Mouse (Mus musculus): Measurements from ENCODE around the gene Myo1f. TPM values are rescaled to one million over a fixed set of nuclear protein-coding genes. Genes with fewer than 3 reads are reported as not detected.

Myo1f gene
- 1.8 and 5.0 TPM in 2 replicates for polyA plus RNA-seq (2012; ENCODE audit: insufficient read depth, insufficient read length, missing spikeins)

DNA sequence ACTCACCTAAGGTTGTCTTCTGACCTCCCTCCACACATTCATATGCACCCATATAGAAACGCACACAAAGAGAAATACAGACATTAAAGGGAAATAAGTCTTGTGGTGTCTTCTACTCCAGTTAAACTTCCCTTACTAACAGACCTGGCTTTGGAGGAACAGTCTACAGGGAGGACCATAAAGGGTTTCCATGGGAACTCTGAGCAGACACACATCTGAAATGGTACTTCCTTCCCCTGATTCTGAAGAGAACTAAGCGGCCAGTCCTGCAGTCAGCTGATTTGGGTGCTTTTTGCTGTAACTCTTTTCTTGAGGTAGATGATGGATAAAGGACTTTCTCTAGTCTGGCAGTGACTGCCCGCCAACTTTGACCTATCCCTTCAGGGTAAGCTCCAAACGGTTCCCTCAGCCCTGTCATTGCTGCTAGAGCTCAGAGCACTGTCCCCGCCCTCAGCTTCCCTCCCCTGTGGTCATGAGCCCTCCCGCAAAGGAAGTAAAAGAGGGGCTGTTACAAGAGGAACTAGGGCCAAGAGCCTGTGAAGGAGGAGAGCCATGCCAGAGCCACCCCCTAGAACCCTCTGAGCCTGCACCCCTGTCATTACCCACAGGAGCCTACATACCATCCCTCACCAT lies at the start of gene Myo1f:
TSS of gene Myo1f (plus strand) at position 485 of the 633 bp plus-strand sequence.
- H3K27ac ChIP-seq (replicated peaks; ENCODE audit: low read depth, low read length), result peak within 1 kb of the TSS; percentile 85
- peak within 1 kb of the TSS; percentile 47 for H3K4me3 ChIP-seq (ENCODE audit: insufficient read depth, low read depth, low read length)
- no peaks in the 10 kb centered on the region for H3K4me1 ChIP-seq (ENCODE audit: control insufficient read depth, insufficient read depth, insufficient read length, low read length)

DNA sequence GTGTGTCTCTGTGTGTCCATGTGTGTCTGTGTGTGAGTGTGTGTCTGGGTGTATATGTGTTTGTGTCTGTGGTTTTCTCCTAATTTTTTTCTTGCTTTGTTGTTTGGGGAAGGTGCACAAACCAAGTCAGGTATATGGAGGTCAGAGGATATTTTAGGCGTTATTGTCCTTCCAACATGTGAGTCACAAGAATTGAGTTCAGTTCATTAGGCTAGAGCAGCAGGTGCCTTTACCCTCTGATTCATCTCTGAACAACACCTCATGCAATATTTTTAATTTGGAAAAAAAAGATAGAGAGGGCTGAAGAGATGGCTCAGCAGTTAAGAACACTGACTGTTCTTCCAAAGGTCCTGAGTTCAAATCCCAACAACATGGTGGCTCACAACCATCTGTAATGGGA lies 47.1 kb upstream of the Myo1f start:
- Histone ChIP-seq H3K4me1 (ENCODE audit: control insufficient read depth, insufficient read depth, insufficient read length, low read length) (peaks cover 3% of the 10 kb centered on the region; the same call in 1 of the 2 replicates), H3K4me3 (ENCODE audit: insufficient read depth, low read depth, low read length) (no peak overlapping the region), H3K27ac (replicated peaks; ENCODE audit: low read depth, low read length) (no peak overlapping the region)

DNA sequence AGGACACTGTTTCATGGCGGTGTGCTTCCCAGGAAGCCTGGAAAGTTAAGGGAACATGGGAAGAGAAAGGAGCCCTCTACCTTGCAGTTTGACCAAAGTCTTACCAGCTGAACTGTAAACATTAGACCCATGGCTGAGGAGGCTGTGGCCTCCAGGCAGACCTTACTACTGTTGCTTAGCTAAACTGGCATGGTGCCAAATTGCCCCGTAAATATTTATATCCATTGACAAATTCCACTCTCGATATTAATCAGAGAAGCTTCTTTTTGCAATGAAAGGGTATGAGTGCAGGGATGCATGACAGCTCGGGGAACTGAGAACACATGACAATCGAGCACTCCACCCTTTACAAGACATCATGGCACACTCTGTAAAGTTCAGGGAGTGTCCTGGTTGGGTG lies 45.3 kb upstream of the Myo1f start:
- no peaks in the 10 kb centered on the region for H3K4me1 ChIP-seq (ENCODE audit: control insufficient read depth, insufficient read depth, insufficient read length, low read length)

DNA sequence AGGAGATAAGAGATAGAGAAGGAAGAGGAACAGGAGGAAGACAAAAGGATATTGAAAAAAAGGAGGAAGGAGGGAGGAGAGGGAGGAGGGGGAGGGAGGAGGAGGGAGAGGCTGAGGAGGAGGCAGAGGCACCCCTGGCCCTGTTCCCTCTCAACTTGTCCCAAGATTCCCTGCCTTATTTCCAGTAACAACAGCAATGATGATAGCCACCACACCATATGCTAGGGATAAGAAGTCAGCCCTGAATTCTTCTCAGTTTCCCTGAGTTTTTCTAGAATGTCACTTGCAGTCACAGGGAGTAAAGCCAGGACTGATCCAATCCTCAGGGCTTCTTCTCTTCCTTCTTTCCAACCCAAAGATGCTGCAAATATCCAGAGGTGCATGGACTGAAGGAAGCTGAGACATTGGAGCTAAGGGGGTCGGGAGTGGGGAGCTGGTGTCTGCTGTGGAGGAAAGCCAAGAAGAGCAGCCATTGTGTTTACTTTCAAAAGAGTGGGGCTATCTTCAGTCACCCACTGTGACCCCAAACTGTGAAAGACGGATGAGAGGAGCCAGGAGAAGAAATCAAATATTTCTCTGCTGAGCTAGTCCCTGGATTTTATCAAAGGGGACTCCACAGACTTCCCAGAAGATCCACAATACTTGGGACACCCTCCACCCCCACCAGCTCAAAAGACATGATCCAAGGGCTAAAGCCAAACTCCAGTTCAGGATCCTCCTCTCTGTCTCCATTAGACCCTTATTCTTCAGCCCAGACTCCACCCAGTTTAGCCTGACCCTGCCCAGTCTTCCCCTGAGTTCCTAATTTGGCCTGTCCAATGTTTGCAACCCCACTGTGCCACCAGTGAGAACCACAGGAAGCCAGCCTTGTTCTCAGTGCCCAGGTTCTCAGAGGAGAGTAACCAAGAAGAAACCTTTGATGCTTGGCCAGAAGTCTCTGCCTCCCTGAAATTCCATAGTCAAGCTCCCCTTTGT lies 42.8 kb upstream of the Myo1f start:
- Histone ChIP-seq H3K4me3 (ENCODE audit: insufficient read depth, low read depth, low read length) (no peak overlapping the region), H3K4me1 (ENCODE audit: control insufficient read depth, insufficient read depth, insufficient read length, low read length) (no peaks in the 10 kb centered on the region), H3K27ac (replicated peaks; ENCODE audit: low read depth, low read length) (no peak overlapping the region)

More for the DNA sequence above, 45.3 kb upstream of the Myo1f start:
- Histone ChIP-seq H3K4me3 (ENCODE audit: insufficient read depth, low read depth, low read length) (no peak overlapping the region), H3K27ac (replicated peaks; ENCODE audit: low read depth, low read length) (no peak overlapping the region)

DNA sequence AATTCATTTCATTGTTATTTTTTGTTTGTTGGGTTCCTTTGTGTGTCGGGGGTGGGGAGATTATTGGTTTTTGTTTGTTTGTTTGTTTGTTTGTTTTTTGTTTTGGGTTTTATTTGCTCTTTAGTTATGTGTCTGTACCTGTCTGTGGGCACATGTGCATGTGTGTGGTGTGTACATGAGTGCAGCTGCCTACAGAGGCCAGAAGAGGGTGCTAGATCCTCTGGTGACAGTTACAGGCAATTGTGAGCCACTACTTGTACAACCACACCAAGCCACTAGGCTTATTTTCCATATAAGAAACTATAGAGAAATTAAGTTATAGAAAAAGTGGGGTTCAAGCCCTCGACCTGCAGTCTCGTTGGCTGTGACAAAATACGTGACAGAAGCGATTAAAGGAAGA lies 41.6 kb upstream of the Myo1f start:
- H3K27ac ChIP-seq (replicated peaks; ENCODE audit: low read depth, low read length), result no peak overlapping the region
- peaks cover 2% of the 10 kb centered on the region; the same call in 1 of the 2 replicates for H3K4me1 ChIP-seq (ENCODE audit: control insufficient read depth, insufficient read depth, insufficient read length, low read length)
- H3K4me3 ChIP-seq (ENCODE audit: insufficient read depth, low read depth, low read length), result no peak overlapping the region

DNA sequence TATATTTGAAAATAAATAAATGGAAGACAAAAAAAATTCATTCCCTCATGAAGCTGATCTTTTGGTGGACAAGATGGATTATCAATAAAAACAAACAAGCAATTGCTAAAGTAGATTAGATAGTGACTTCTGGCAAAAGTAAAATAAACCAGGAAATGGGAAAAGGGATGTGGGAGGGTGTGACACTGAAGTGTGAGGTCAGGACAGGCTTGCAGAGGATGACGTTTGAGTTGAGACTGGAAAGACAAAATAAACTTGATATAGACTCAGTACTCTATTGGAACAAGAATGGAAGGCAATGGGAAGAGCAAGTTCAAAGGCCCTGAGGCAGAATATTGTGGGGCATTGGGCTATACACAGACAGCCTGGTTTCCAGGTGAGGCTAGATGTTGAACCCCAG lies 35.1 kb upstream of the Myo1f start:
- Histone ChIP-seq H3K27ac (replicated peaks; ENCODE audit: low read depth, low read length) (no peak overlapping the region; the same call in 1 of the 2 replicates), H3K4me1 (ENCODE audit: control insufficient read depth, insufficient read depth, insufficient read length, low read length) (peaks cover 6% of the 10 kb centered on the region), H3K4me3 (ENCODE audit: insufficient read depth, low read depth, low read length) (no peak overlapping the region)

DNA sequence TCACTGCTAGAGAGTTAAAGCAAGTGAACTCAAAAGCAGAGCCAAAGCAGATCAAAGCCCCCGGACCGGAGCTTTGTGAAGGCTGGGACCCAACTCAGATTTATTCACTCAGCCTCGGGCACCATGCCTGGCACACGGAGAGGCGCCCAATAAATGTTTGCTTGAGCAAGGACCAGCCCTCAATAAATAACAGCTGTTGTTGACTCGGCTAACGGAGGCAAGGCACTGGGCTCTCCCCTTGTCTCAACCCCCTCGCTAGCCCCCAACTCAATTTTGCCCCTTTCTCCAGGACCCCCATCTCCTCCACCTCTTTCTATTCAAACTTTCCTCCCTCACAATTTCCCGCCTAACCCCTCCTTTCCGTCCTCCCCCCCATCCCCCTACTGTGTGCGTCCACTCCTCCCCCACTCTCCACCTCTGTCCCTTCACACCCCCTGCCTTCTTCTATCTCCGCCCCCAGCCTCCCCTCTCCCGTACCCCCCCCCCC lies 32.0 kb upstream of the Myo1f start:
- Histone ChIP-seq H3K27ac (replicated peaks; ENCODE audit: low read depth, low read length) (peak overlapping the region; percentile 23; the same call in 1 of the 2 replicates), H3K4me1 (ENCODE audit: control insufficient read depth, insufficient read depth, insufficient read length, low read length) (peaks cover 4% of the 10 kb centered on the region), H3K4me3 (ENCODE audit: insufficient read depth, low read depth, low read length) (peak overlapping the region; percentile 73)

DNA sequence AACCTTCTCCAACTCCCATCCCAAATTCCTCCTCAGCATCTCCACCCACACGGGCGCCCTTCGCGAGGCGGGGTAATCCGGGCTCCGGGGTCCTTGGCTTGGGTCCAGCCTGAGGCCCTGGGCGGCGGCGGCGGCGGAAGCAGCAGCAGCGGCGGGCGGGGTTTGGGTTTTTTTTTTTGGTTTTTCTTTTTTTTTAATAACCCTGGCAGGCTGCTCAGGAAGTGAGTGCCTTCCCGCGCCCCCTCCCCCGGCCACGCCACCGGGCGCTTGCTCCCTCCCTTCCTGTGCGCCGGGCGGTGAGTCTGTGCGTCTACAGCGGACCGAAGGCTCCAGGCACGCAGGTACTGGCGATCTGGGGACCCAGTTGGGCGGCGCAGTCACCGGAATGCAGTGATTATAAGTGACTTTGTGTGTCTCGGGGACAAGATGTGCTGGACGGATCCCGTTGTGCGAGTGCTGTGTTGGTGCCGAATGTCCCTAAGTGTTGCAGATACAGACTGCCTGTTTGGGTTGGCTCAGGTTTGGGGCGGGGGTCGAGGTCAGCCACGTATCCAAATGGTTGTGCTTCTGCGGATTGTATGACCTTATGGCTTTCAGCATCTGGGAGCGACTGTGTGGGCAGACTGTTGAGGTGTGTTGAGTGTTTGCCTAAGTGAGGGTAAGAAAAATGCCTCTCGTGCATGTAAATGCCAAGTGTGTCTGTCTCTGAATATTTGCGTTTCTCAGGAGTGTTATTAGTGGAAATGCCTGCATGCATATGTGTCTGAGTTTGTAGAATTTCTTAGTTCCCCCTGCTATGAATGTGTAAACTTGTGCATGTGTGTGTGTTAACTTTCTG lies 31.4 kb upstream of the Myo1f start, which contains the start of gene Adamts10:
TSS of gene Adamts10 (plus strand) at position 287 of the 838 bp plus-strand sequence.
- H3K4me3 ChIP-seq (ENCODE audit: insufficient read depth, low read depth, low read length), result peak within 1 kb of the TSS; percentile 73
- H3K4me1 ChIP-seq (ENCODE audit: control insufficient read depth, insufficient read depth, insufficient read length, low read length), result peaks cover 4% of the 10 kb centered on the region
- H3K27ac ChIP-seq (replicated peaks; ENCODE audit: low read depth, low read length), result peak within 1 kb of the TSS; percentile 66

DNA sequence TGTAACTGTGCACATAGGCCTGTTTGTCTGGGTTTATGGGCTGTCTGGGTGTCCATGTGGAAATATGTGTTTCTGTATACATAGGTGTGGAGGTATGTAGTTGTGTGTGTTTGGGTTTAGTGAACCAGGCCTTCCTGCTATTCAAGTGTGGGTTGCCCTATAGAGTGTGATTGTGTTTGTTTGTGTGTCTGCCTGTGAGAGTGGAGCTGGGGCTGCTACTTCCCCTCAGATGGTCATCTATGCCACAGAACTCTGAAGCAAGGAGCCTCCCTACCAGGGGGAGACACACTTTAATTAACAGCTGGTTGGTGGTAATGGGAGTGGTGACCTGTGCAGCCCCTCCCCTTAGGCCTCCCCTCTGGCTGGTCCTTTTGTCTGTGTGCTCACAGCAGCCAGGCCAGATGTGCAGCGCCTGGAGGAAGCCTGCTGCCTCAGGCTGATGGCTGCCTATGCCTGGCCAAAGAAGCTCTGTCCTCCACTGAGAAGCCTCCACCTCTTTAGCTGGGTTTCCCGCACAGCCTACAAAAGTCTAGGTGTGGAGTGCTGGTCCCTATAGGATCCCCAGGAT lies 30.6 kb upstream of the Myo1f start:
- H3K4me1 ChIP-seq (ENCODE audit: control insufficient read depth, insufficient read depth, insufficient read length, low read length), result peaks cover 4% of the 10 kb centered on the region
- H3K27ac ChIP-seq (replicated peaks; ENCODE audit: low read depth, low read length), result no peak overlapping the region
- peak overlapping the region; percentile 73 for H3K4me3 ChIP-seq (ENCODE audit: insufficient read depth, low read depth, low read length)

DNA sequence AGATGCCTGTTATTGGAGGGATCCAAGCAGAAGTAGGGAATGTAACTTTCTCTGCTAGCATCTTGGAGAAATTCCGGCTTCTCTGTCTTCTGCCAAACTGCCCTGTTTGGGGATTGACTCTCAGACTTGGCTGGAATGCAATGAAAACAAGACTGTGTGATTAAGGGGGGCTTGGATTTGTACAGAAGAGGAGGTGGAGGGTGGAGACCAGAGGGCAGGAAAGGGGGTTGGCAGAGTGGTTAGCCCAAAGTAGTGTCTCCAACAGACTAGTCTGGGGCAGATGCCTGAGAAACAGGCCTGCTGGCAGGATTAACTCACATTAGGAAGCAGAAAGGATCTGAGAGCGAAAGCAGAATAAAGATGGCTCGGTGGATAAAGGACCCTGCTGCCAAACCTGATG lies 29.0 kb upstream of the Myo1f start:
- peaks cover 4% of the 10 kb centered on the region for H3K4me1 ChIP-seq (ENCODE audit: control insufficient read depth, insufficient read depth, insufficient read length, low read length)
- H3K27ac ChIP-seq (replicated peaks; ENCODE audit: low read depth, low read length), result peak overlapping the region; percentile 14; the same call in 1 of the 2 replicates
- no peak overlapping the region for H3K4me3 ChIP-seq (ENCODE audit: insufficient read depth, low read depth, low read length)

DNA sequence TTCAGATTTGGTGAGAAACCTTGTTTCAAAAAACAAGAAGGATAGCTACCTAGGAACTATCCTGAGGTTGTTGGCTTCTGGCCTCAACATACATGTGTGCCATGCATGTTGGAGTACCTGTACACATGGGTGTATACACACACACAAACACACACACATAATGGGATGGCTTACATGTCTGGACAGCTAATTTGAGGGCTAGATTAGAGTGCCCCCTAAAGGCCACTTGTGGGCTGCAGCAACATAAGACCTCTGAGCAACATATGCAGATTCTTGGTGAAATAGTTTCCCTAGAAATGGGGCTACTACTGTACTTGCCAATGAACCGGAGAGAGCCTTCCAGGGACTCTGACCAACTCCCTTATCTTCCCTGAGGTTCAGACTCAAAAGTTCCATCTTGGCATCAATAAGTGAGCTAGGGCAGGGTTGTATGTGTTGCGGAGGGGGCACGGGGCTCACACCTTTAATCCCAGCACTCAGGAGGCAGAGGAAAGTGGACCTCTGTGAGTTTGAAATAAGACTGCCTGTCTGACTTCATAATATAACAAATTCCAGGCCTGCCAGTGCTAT lies 16.3 kb upstream of the Myo1f start:
- Histone ChIP-seq H3K4me3 (ENCODE audit: insufficient read depth, low read depth, low read length) (no peak overlapping the region), H3K27ac (replicated peaks; ENCODE audit: low read depth, low read length) (no peak overlapping the region), H3K4me1 (ENCODE audit: control insufficient read depth, insufficient read depth, insufficient read length, low read length) (no peaks in the 10 kb centered on the region)

DNA sequence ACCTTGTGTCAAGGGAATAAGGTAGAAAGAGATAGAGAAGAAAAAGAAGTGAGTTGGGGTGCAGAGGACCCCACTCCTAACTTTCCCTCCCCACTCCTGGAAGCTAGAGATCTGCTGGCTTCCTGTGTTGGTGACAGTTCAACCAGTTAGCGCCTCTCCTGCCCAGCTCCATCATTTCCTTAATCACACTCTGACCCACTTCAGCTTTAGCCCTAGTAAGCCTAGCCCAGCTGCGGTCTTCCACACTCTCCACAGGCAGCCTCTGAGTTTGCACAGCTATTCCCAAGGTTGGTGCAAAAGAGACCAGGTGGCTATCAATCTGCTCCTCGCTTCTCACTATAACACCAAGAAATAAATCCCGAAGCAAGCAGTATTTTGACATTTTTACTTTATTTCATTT lies 15.6 kb upstream of the Myo1f start:
- no peaks in the 10 kb centered on the region for H3K4me1 ChIP-seq (ENCODE audit: control insufficient read depth, insufficient read depth, insufficient read length, low read length)
- H3K4me3 ChIP-seq (ENCODE audit: insufficient read depth, low read depth, low read length), result no peak overlapping the region
- no peak overlapping the region for H3K27ac ChIP-seq (replicated peaks; ENCODE audit: low read depth, low read length)

DNA sequence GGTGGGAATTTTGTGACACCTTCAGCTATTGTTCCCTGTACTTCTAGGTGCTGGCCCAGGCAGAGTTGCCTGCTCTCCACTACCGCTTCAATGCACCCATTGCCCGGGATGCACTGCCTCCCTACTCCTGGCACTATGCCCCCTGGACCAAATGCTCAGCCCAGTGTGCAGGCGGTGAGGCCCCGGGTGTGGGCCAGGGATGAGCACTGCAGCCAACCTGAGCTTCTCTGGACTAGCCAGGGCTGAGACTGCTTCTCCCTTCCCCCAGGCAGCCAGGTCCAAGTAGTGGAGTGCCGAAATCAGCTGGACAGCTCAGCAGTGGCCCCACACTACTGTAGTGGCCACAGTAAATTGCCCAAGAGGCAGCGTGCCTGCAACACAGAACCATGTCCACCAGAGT lies 6.3 kb upstream of the Myo1f start:
- H3K27ac ChIP-seq (replicated peaks; ENCODE audit: low read depth, low read length), result no peak overlapping the region

DNA sequence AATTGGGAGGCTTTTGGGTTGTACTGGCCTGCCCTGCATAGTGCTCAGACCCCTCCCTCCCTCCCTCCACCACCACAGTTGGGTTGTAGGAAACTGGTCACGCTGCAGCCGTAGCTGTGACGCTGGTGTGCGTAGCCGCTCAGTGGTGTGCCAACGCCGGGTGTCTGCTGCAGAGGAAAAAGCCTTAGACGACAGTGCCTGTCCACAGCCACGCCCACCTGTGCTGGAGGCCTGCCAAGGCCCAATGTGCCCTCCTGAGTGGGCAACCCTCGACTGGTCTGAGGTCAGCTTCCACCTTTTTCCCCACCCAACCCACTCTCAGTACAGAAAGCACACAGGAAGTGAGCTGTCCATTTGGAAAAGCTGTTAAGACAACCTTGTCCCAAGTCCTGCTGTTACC lies 5.1 kb upstream of the Myo1f start:
- Histone ChIP-seq H3K4me1 (ENCODE audit: control insufficient read depth, insufficient read depth, insufficient read length, low read length) (no peaks in the 10 kb centered on the region), H3K27ac (replicated peaks; ENCODE audit: low read depth, low read length) (no peak overlapping the region), H3K4me3 (ENCODE audit: insufficient read depth, low read depth, low read length) (no peak overlapping the region)

More for the DNA sequence above, 6.3 kb upstream of the Myo1f start:
- Histone ChIP-seq H3K4me3 (ENCODE audit: insufficient read depth, low read depth, low read length) (no peak overlapping the region), H3K4me1 (ENCODE audit: control insufficient read depth, insufficient read depth, insufficient read length, low read length) (no peaks in the 10 kb centered on the region)

Measured in brown adipose tissue, adult 24 weeks (tissue).